Mouse (Mus musculus) thymus, postnatal 36 days (tissue): Measurements from ENCODE around the gene Usp9y.

Experiments
- DNase-seq, 2 experiments: peaks; one replicate each; pipeline ENCODE4 v3.0.0; 2022; ENCODE audit warnings: mixed read lengths in 2 of 2

Usp9y gene

DNA sequence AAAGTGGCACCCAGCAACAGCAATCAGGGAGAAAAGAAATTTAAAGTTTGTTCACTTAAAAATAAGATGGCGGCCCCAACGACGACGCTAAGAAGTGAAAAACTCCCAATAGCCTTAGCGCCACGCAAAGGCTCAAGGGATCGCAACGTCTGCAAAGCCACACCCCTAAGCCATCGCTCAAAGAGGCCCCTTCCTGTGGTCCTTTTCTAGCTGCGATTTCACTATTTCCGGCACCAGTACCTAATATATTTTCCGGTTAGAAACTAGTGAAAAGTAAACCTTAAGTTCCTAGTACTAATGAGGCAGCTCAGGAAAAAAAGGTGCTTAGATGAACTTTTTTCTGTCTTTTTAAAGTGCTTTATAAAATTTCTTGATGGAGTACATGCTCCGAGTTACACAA is at the start of gene Usp9y:
Gene Usp9y (minus strand): TSS at position 101 of the 400 bp plus-strand sequence.
- DNase-seq: no peak

- no peak for DNase-seq
Observed at GRCm38 (mm10) chrY:1293708-1294107, 165.9 kb downstream of the Usp9y start.

DNA sequence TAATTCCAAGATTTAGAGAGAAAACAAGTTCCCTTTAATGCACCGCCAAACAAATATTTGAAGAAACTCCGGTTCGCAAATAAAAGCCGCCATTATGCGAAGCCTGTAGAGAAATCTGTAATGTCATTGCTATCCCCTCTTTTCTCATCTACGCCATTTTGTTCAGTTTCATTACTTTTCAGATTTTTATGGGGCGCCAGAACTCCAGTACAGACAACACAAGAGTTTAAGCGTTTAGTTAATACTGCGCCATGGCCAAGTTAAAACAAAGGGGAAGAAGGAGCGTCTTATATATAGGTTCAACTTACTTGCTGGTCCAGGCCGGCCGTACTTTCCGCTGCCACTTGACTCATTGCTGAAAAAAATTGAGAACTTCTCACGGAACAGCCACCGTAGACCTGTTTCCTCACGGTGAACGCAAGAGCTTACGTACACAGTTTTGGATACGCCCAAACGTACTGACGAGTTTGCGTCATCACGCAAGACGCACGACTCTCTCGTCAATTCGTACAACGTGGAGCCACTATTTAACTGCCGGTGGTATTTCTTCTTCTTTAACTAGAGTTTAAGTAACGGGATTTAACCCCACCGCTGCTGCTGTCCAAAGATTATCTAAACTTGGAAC is 173.3 kb downstream of the Usp9y start, which contains the start of gene Ddx3y:
Gene Ddx3y (minus strand): TSS at position 459 of the 625 bp plus-strand sequence.
- peak in 1 of 2 experiments; percentile 62 for DNase-seq

GRCm38 (mm10) chrY:1285735-1286134 is 173.8 kb downstream of the Usp9y start:
- peak in 1 of 2 experiments; percentile 11 for DNase-seq
